Mouse (Mus musculus) spleen, postnatal 14 days (tissue): ENCODE measurements around the gene Ccdc50.
A peak's percentile ranks its signal among the peaks of the same experiment; 100 is the strongest.

Experiments
- DNase-seq, 2 experiments: peaks; one replicate each; pipeline ENCODE4 v3.0.0; 2021 to 2022; ENCODE audit warnings: low spot score in 2 of 2

Ccdc50 gene

DNA sequence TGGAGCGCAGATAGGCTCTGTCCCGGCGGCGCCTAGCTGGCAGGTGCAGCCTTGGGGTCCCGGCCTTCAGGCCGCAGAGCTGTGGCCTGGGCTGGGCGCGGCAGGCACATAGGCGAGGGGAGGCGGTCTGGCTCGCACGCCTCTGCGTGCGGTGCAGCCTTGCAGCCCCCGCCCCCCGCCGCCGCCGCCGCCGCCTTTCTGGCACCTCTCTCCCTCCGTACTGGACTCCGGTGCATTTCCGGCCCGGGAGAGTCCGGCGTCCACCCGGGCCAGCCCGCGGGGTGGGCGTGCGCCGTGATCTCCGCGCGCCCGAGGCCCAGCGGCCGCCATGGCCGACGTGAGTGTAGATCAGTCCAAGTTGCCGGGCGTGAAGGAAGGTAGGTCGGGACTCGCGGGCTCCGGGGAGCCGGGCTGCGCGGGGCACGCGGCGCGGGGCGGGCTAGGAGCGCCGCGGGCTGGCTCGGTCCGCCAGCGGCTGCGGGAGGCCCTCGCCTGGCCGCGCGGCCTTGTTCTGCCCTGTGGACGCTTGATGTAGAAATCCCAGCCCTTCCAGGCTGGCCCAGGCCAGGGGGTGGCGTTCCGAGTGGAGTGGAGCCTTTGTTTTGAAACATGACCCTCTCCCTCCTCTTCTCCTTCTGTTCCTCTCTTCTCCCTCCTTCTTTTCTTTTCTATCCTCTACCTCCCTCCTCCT lies at the start of gene Ccdc50:
Gene Ccdc50 (plus strand): TSS at position 109 of the 691 bp plus-strand sequence.
- DNase-seq: peak; percentile 26 to 53

DNA sequence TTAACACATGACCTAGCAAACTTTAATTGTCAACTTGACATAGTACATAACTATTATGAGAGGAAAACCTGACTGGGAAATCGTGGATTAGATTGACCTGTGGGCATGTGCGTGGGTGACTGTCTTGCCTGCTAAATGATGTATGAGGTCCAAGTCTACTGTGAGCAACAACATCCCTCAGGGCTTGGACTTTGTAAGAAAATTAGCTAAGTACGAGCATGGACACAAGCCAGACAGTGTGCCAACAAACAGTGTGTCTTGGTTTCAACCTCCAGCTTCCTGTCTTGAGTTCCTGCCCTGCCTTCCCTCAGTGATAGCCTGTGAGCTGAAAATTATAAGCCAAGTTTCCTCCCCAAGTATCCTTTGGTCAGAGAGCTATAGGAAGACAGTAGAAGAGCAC lies 41.1 kb upstream of the Ccdc50 start:
- DNase-seq: no peak

- no peak for DNase-seq
Observed at GRCm38 (mm10) chr16:27348359-27348758, 40.3 kb upstream of the Ccdc50 start.

DNA sequence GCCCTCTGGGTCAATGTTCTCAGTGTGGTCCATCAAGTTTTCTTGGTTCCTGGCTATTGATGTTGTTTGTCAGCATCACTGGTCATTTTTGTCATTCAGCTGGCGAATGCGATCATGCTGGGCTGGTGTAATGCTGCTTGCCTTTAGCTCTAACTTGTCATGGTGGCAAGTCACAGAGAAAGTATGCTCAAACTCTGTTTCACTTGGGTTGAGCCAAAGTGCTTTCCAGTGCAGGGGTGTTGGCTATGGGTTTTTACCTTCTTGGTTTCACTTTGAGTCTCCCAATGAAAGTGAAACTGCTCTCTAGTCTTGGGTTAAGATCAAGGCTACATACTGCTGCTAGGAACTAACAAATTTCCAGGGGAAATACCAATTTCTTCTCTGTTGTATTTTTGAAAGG lies 39.4 kb upstream of the Ccdc50 start:
- DNase-seq: no peak

- DNase-seq: no peak
Observed at GRCm38 (mm10) chr16:27349878-27350532, 38.7 kb upstream of the Ccdc50 start.

GRCm38 (mm10) chr16:27354464-27354863 lies 34.2 kb upstream of the Ccdc50 start:
- no peak for DNase-seq

DNA sequence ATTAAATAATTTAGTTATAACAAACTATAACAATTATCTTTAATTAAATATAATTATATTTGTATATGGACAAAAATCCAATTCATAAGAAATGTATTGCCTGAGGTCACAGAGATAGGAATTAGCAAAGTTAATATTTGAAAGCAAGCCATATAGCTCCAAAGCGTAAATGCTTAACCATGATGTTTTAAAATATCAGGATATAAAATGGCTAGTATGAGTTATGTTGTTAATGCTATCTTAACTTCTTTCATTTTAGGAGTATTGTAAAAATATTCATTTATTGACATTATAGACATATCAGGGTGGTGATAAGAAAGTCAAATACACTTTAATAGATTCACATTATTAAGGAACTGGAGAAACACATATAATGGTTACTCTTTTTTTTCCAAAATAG lies 28.6 kb upstream of the Ccdc50 start:
- no peak for DNase-seq

GRCm38 (mm10) chr16:27370191-27370590 lies 18.5 kb upstream of the Ccdc50 start, which contains the start of gene Uts2b:
Gene Uts2b, minus strand, starts transcription at chr16:27370239.
- no peak for DNase-seq

DNA sequence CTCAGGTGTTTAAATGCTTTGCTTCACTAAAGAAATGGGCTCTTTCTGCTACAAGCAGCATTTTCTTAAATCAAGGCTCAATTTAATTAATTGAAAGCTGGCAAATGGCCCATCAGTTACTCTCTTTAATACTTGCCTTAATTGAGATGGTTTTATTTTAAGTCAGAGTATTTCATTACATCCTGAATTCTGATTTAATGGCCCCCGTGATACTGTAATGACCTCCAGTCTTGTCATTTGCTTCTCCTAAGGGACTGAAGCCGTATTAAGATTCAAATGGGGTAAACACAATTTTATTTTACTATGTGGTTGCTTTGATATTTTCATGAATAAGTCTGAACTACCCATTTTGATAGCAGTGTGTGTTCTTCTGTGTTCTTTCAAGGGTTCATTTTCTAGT lies 18.0 kb upstream of the Ccdc50 start:
- no peak for DNase-seq

GRCm38 (mm10) chr16:27374139-27374538 lies 14.5 kb upstream of the Ccdc50 start:
- no peak for DNase-seq

DNA sequence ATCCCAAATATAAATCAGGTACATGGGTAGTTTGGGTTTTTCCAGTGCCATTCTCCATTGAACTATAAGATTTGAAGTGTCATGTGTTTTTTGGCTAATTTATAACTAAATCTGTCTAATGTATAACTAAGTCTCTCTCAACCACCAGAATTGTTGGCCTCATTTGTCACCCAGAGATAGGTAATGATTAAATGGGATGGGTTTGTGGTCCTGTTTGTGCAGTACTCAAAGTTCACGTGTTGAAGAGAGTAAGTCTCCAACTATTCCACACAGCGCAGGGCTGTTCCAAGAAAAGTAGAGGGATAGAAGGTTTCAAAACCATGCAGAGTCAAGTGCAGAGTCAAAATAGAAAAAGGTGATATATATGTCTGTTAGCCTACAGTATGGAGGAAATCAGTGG lies 13.4 kb upstream of the Ccdc50 start:
- DNase-seq: no peak

DNA sequence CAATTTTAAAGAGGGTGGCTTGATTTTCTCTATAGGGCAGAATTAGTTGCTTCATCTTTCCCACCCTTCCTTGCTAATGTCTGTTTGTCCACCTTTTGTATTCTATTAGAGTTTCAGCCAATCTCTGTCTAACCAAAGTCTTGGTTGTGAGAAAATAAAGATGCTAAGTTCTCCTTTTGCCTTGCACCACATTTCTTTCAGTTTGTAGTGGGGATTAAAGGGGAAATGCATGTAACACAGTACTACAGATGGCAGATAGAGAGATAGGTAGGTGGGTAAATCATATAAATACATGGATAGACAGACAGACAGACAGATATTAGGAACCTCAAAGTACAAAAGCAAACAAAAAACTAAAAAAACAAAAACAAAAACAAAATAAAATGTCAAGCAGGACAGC lies 12.1 kb upstream of the Ccdc50 start:
- DNase-seq: no peak

GRCm38 (mm10) chr16:27382217-27382616 lies 6.5 kb upstream of the Ccdc50 start:
- DNase-seq: no peak

GRCm38 (mm10) chr16:27384893-27385603 lies 3.6 kb upstream of the Ccdc50 start:
- no peak for DNase-seq

- no peak for DNase-seq
Observed at GRCm38 (mm10) chr16:27385649-27386048, 3.0 kb upstream of the Ccdc50 start.

- no peak for DNase-seq
Observed at GRCm38 (mm10) chr16:27386850-27387407, 1.7 kb upstream of the Ccdc50 start.

DNA sequence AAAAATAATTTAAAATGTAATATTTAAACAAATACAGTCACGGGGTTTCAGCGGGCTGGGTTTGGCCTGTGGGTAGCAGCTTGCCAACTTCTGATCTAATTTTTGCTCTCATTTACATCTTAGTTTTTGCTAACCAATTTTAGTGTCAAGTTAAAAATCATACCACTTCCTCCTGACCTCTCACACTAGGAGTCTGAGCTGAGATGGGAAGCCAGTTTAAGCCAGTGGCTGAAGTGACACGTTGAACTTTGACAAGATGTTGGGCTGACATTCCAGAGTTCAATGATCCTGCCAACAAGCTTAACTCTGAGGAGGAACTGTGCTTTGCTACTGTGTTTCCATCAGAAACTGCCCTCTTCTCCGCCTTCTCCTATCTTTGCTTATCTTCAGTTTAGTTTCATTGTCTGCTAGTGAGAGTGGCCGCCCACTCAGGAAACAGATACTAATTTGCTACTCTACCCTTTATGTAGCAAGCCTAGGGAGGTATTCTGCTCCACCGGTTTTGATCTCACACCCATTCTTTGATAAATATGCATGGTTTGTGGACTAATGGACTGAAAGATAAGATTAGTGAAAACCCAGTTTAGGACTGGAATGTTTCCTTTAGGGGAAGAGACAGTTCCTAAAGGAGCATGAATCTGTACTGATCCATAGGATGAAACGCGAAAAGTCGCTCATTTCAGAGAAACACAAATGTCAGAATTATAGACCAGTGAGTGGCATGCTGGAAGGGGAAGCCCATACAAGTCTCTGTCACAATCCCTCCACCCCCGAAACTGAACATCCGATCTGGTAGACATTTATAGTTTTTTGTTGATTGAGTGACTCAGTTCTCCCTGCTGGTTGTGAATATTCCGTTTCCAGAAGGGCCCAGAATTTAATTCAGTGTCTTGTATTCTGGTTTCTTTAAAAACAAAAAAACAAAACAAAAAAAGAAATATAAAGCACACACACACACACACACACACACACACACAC lies 746 bp upstream of the Ccdc50 start:
- DNase-seq: peak in 1 of 2 experiments; percentile 2

DNA sequence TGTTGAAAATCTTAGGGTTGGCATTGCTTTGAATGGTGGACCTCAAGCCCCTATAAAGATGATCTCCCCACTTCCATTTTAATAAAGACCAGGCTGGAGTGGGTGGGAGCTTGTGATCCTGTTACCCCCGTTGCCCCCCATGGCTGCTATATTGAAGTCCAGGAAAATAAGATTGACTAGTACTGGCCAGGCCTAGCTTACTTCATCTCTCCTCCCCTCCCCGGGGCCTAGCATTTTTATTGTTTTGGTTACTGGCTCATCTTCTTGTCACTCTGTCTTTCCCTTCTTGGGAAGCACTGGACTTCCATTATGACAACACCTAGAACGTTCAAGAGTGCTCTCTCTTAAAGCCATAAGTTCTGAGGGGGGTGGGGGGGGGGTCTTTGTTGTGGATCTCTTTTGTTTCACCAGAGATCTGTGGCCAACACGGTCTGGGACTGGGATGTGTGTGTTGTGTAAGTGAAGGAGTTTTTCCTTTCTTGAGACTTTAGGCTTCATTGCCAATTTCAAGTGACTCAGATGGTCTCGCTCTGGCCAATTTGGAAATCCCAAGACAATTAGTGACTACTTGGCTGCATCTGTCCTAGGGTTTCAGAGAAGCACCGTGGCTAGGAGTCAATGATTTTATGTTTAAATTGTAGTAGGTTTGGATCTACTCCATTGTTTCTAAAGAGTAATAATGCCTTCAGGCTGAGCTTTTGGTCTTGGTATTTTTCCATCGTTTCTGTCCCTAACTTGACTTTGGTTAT lies 1.0 kb downstream of the Ccdc50 start:
- no peak for DNase-seq

DNA sequence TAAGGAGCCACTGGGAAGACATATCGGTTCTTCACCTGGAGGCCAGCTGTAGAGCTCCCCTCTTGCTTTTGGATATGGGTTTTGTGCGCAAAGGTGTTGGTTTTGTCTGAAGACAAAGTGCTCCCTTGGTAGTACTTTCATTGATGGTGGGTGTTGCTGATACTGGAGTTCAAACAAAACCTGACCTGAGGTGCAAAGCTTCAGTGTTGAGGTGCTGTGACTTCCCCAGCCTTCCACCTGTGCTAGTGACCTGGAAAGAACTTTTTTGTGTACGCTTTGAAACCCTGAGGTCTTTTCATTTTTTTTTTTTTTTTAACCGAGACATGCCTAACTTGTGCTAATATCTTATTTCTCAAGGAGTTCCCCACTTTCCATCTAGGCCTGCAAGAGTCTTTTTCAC lies 1.6 kb downstream of the Ccdc50 start:
- no peak for DNase-seq

- DNase-seq: no peak
Observed at GRCm38 (mm10) chr16:27391845-27392244, 3.2 kb downstream of the Ccdc50 start.
